Mouse (Mus musculus): ENCODE measurements around the gene Efcab2. TPM values are rescaled to one million over a fixed set of nuclear protein-coding genes. Genes with fewer than 3 reads are reported as not detected.

The Efcab2 gene
- polyA plus RNA-seq, 1 experiment from 2014 or later: 7.9 TPM

- DNase-seq (ENCODE audit: low spot score): no peak
- no peaks in the 10 kb centered on the region for H3K36me3 ChIP-seq
- no peaks in the 10 kb centered on the region for H3K27me3 ChIP-seq (ENCODE audit: low read depth, poor library complexity, severe bottlenecking)
- no peaks in the 10 kb centered on the region for H3K4me1 ChIP-seq
- 89% methylated on average over 3 of the region's 3 CpGs for WGBS
- no peaks in the 10 kb centered on the region for H3K9me3 ChIP-seq (replicated peaks)
- H3K4me3 ChIP-seq: no peak overlapping the region
- H3K27ac ChIP-seq (replicated peaks): no peak overlapping the region
Observed at GRCm38 (mm10) chr1:178378115-178378514, 27.8 kb upstream of the Efcab2 start.

DNA sequence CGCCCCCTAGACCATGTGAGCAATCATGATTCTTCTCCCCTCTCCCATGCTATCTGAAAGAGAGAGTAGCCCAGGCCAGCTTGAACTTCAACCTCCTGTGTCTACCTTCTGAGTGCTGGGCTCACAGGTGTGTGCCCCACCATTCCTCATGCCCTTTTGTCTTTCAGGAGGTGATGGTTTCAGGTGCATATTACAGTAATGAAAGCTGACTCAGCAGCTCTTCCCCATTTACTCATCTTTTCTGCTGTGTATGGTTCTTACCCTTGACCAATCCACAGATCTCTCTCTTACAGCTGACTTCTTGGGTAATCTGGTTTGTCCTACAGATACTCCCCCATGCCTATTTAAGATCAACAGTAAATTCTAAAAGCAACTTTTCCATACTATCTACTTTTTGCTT is 26.7 kb upstream of the Efcab2 start:
- WGBS: 76% methylated on average over 1 of the region's 1 CpGs
- no peaks in the 10 kb centered on the region for H3K36me3 ChIP-seq
- no peaks in the 10 kb centered on the region for H3K27me3 ChIP-seq (ENCODE audit: low read depth, poor library complexity, severe bottlenecking)

DNA sequence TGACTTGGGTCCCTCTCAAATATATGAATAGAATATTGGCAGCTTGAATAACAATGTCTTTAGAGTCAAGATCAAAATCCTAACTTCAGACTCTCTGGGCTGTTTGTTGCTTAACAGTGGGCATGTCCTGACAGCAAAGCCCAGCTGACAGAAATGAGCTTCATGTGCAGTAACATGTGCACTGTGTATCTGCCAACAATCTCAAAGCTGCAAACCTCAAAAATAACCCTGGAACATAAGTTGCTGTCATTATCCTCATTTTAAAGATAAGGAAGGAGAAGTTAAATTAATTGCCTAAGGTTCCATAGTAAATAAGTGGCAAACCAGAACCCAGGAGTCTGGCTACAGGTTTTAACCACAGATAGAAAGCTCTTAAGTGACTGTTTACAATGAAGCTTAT is 23.7 kb upstream of the Efcab2 start:
- Histone ChIP-seq H3K9me3 (replicated peaks) (no peaks in the 10 kb centered on the region), H3K4me3 (no peak overlapping the region), H3K27ac (replicated peaks) (no peak overlapping the region), H3K4me1 (no peaks in the 10 kb centered on the region), H3K27me3 (ENCODE audit: low read depth, poor library complexity, severe bottlenecking) (no peaks in the 10 kb centered on the region), H3K36me3 (no peaks in the 10 kb centered on the region)
- no peak for DNase-seq (ENCODE audit: low spot score)

More for the DNA sequence above, 26.7 kb upstream of the Efcab2 start:
- no peak overlapping the region for H3K27ac ChIP-seq (replicated peaks)
- H3K4me1 ChIP-seq: no peaks in the 10 kb centered on the region
- no peak for DNase-seq (ENCODE audit: low spot score)
- H3K9me3 ChIP-seq (replicated peaks): no peaks in the 10 kb centered on the region
- no peak overlapping the region for H3K4me3 ChIP-seq

- 84% methylated on average over 4 of the region's 4 CpGs for WGBS
Observed at GRCm38 (mm10) chr1:178388802-178389201, 17.1 kb upstream of the Efcab2 start.

DNA sequence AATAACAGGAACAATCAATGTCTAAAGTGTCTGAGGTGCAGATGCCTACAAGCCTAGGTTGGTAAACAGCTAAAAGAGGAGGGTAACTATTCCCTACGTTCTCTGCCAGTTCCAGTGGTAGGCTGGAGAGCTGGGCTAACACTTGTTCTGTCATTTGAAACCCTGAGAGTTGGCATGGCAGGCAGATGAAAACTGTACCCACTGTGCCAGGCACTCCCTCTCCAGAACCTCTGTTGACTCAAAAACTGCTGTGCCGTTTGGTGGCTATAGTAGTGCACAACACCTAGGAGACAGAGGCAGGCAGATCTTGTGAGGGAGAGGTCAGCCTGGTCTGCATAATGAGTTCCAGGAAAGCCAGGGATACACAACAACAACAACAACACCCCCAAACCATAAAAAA is 16.5 kb upstream of the Efcab2 start:
- Histone ChIP-seq H3K4me3 (no peak overlapping the region), H3K9me3 (replicated peaks) (no peaks in the 10 kb centered on the region), H3K36me3 (no peaks in the 10 kb centered on the region), H3K27ac (replicated peaks) (no peak overlapping the region), H3K4me1 (no peaks in the 10 kb centered on the region), H3K27me3 (ENCODE audit: low read depth, poor library complexity, severe bottlenecking) (no peaks in the 10 kb centered on the region)
- 73% methylated on average over 2 of the region's 2 CpGs for WGBS
- no peak for DNase-seq (ENCODE audit: low spot score)

More at GRCm38 (mm10) chr1:178388802-178389201, 17.1 kb upstream of the Efcab2 start:
- Histone ChIP-seq H3K4me1 (no peaks in the 10 kb centered on the region), H3K27me3 (ENCODE audit: low read depth, poor library complexity, severe bottlenecking) (no peaks in the 10 kb centered on the region), H3K36me3 (no peaks in the 10 kb centered on the region), H3K4me3 (no peak overlapping the region), H3K27ac (replicated peaks) (no peak overlapping the region), H3K9me3 (replicated peaks) (no peaks in the 10 kb centered on the region)
- DNase-seq (ENCODE audit: low spot score): no peak

- H3K27me3 ChIP-seq (ENCODE audit: low read depth, poor library complexity, severe bottlenecking): no peaks in the 10 kb centered on the region
- H3K36me3 ChIP-seq: no peaks in the 10 kb centered on the region
- DNase-seq (ENCODE audit: low spot score): no peak
- H3K27ac ChIP-seq (replicated peaks): no peak overlapping the region
- no peaks in the 10 kb centered on the region for H3K9me3 ChIP-seq (replicated peaks)
- H3K4me1 ChIP-seq: no peaks in the 10 kb centered on the region
- WGBS: 75% methylated on average over 5 of the region's 5 CpGs
- H3K4me3 ChIP-seq: no peak overlapping the region
Observed at GRCm38 (mm10) chr1:178392970-178393369, 12.9 kb upstream of the Efcab2 start.

- 87% methylated on average over 6 of the region's 6 CpGs for WGBS
- DNase-seq (ENCODE audit: low spot score): no peak
- no peaks in the 10 kb centered on the region for H3K36me3 ChIP-seq
Observed at GRCm38 (mm10) chr1:178395091-178395490, 10.8 kb upstream of the Efcab2 start.

DNA sequence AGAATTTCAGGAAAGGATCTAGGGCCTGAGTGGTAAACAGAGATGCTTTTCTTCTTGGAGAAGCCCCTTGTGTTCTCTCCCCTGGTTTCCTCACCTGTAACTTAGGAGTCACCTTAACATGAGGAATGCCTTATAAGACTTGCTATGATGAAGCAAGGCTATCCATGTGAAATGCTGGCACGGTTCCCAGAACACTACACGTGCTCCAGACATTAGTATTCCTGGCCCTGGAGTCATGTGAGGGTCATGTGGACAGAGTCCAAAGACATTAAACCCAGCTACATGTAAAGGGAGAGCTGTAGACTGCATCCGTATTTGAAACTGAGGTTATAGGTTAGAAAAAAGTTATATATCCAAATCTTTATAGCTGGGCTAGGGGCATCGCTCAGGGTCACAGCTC is 9.5 kb upstream of the Efcab2 start:
- WGBS: 91% methylated on average over 4 of the region's 4 CpGs
- DNase-seq (ENCODE audit: low spot score): no peak
- H3K27ac ChIP-seq (replicated peaks): no peak overlapping the region
- H3K4me1 ChIP-seq: no peaks in the 10 kb centered on the region
- no peaks in the 10 kb centered on the region for H3K36me3 ChIP-seq
- H3K9me3 ChIP-seq (replicated peaks): no peaks in the 10 kb centered on the region
- no peak overlapping the region for H3K4me3 ChIP-seq
- H3K27me3 ChIP-seq (ENCODE audit: low read depth, poor library complexity, severe bottlenecking): no peaks in the 10 kb centered on the region

More at GRCm38 (mm10) chr1:178395091-178395490, 10.8 kb upstream of the Efcab2 start:
- H3K27ac ChIP-seq (replicated peaks): no peak overlapping the region
- no peaks in the 10 kb centered on the region for H3K4me1 ChIP-seq
- no peaks in the 10 kb centered on the region for H3K27me3 ChIP-seq (ENCODE audit: low read depth, poor library complexity, severe bottlenecking)
- H3K9me3 ChIP-seq (replicated peaks): no peaks in the 10 kb centered on the region
- H3K4me3 ChIP-seq: no peak overlapping the region

DNA sequence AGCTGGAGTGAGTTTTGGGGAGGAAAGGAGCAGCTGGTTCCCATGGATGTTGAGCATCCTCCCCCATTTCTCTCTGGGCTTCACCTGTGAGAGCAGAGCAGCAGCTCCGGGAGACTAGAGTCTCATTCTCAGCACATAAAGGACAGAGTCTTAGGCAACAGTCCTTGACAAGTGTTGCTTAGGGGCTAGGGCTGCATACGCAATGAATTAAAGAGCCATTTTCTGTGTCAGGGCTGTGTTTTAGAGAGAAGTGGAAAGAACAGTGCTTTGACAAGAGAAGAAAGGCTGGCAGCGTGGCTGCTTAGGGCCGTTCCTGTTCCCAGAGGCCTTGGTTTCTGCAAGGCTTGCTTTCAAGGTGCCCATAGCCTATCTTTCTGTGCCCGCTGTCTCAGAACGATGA is 6.0 kb upstream of the Efcab2 start:
- Histone ChIP-seq H3K4me1 (peaks cover 4% of the 10 kb centered on the region; the same call in 1 of the 2 replicates), H3K36me3 (no peaks in the 10 kb centered on the region), H3K27ac (replicated peaks) (no peak overlapping the region), H3K4me3 (no peak overlapping the region), H3K9me3 (replicated peaks) (no peaks in the 10 kb centered on the region), H3K27me3 (ENCODE audit: low read depth, poor library complexity, severe bottlenecking) (no peaks in the 10 kb centered on the region)
- 80% methylated on average over 6 of the region's 6 CpGs for WGBS
- DNase-seq (ENCODE audit: low spot score): no peak

- WGBS: 71% methylated on average over 7 of the region's 7 CpGs
- Histone ChIP-seq H3K36me3 (no peaks in the 10 kb centered on the region), H3K4me1 (peaks cover 9% of the 10 kb centered on the region; the same call in 1 of the 2 replicates), H3K27me3 (ENCODE audit: low read depth, poor library complexity, severe bottlenecking) (no peaks in the 10 kb centered on the region), H3K9me3 (replicated peaks) (no peaks in the 10 kb centered on the region), H3K4me3 (no peak overlapping the region), H3K27ac (replicated peaks) (no peak overlapping the region)
- DNase-seq (ENCODE audit: low spot score): no peak
Observed at GRCm38 (mm10) chr1:178400652-178401051, 5.2 kb upstream of the Efcab2 start.

DNA sequence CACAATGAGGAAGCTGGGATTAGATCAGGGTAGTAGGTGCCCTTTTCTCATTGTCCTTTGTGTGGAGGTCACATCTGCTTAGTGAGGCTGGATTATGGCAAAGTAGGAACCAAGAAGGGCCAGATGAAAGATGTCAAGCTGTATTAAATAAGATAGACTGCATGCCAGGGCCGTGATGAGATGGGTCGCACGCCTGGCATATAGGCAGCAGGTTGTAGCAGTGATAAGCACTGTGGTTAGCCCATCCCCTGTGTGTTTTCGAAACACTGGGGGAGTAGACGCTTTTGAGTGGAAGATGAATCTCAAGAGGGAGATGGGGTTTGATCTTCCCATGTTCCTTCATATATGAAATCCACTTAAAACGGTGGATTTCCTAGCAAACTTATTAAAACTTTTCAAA is 3.9 kb upstream of the Efcab2 start:
- Histone ChIP-seq H3K4me1 (peaks cover 14% of the 10 kb centered on the region; the same call in 1 of the 2 replicates), H3K4me3 (no peak overlapping the region), H3K36me3 (no peaks in the 10 kb centered on the region), H3K27ac (replicated peaks) (no peak overlapping the region), H3K9me3 (replicated peaks) (no peaks in the 10 kb centered on the region), H3K27me3 (ENCODE audit: low read depth, poor library complexity, severe bottlenecking) (no peaks in the 10 kb centered on the region)
- WGBS: 78% methylated on average over 6 of the region's 6 CpGs
- no peak for DNase-seq (ENCODE audit: low spot score)

GRCm38 (mm10) chr1:178405445-178405911 is 407 bp upstream of the Efcab2 start:
- no peaks in the 10 kb centered on the region for H3K36me3 ChIP-seq
- DNase-seq (ENCODE audit: low spot score): peak; percentile 86
- no peaks in the 10 kb centered on the region for H3K27me3 ChIP-seq (ENCODE audit: low read depth, poor library complexity, severe bottlenecking)
- peaks cover 14% of the 10 kb centered on the region; the same call in 1 of the 2 replicates for H3K4me1 ChIP-seq
- H3K4me3 ChIP-seq: peak overlapping the region; percentile 82
- H3K9me3 ChIP-seq (replicated peaks): no peaks in the 10 kb centered on the region
- WGBS: 1% methylated on average over 23 of the region's 23 CpGs
- H3K27ac ChIP-seq (replicated peaks): peak overlapping the region; percentile 100

DNA sequence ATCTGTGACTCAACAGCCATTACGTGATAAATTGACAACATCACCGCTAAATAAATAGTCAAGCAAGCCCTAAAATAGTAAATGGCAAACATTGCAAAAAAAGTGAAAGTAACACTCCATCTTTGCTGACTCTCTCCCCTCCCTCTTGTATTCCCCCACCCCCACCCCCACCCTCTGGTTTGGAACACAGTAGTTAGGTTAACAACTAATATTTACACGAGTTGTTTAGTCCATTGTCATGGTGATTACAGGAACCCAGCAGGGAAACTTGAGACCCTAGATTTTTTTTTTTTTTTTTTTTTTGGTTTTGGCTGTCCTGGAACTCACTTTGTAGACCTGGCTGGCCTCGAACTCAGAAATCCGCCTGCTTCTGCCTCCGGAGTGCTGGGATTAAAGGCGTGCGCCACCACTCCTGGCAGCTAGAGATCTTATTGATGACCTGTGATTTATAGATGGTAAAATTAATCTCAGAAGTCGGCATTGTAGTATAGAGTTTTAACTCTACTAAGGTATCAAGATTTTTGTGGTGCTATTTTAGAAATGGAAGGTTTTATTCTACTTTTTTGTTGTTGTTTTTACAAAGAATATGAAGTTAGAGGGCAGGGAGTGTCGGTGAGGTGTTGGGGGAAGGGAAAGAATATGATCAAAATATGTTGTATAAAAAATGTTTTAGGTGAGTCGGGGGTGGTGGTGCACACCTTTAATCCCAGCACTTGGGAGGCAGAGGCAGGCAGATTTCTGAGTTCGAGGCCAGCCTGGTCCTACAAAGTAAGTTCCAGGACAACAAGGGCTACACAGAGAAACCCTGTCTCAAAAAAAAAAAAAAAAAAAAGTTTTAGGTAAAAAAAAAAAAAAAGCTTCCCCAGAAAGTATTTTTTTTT is 1.1 kb downstream of the Efcab2 start:
- WGBS: 67% methylated on average over 12 of the region's 12 CpGs
- no peaks in the 10 kb centered on the region for H3K27me3 ChIP-seq (ENCODE audit: low read depth, poor library complexity, severe bottlenecking)
- peak overlapping the region; percentile 100 for H3K27ac ChIP-seq (replicated peaks)
- peak overlapping the region; percentile 82 for H3K4me3 ChIP-seq
- peaks cover 11% of the 10 kb centered on the region; the same call in 1 of the 2 replicates for H3K4me1 ChIP-seq
- H3K36me3 ChIP-seq: no peaks in the 10 kb centered on the region
- no peak for DNase-seq (ENCODE audit: low spot score)
- no peaks in the 10 kb centered on the region for H3K9me3 ChIP-seq (replicated peaks)

Measured in midbrain, embryonic 10.5 days (tissue).